Mouse (Mus musculus) spleen, postnatal 10 days (tissue): Measurements from ENCODE around the gene Cacnb4.

Experiments used
- DNase-seq, 2 experiments: peaks; one replicate each; pipeline ENCODE4 v3.0.0; 2021 to 2022; ENCODE audit warnings: low spot score in 2 of 2

Cacnb4 gene

GRCm38 (mm10) chr2:52567421-52567820 lies 109.2 kb downstream of the Cacnb4 start:
- DNase-seq: no peak

- no peak for DNase-seq
Observed at GRCm38 (mm10) chr2:52563277-52563676, 113.4 kb downstream of the Cacnb4 start.

GRCm38 (mm10) chr2:52562356-52562755 lies 114.3 kb downstream of the Cacnb4 start:
- DNase-seq: no peak

GRCm38 (mm10) chr2:52561137-52561536 lies 115.5 kb downstream of the Cacnb4 start:
- no peak for DNase-seq

GRCm38 (mm10) chr2:52560266-52560665 lies 116.4 kb downstream of the Cacnb4 start:
- DNase-seq: no peak

DNA sequence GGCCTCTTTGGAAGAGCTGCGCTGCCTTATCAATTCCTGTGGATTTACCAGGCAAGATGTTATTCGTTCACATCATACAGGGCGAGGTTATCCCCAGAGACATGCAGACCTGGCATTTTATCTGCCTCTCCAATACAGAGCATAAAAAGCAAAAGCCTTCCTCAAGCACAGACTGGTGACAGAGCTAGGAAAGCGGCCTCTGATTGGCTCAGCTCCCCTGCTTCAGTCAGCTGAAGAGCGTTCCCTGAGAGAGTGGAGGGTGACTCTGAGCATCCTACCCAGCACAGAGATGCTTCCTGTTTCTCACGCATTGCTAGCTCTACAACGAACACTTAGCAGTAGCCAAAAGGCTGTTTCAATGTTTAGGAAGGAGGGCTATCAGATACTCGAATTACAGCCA lies 118.2 kb downstream of the Cacnb4 start:
- DNase-seq: no peak

GRCm38 (mm10) chr2:52557503-52558275 lies 118.9 kb downstream of the Cacnb4 start:
- DNase-seq: no peak

- DNase-seq: no peak
Observed at GRCm38 (mm10) chr2:52556961-52557326, 119.7 kb downstream of the Cacnb4 start.

DNA sequence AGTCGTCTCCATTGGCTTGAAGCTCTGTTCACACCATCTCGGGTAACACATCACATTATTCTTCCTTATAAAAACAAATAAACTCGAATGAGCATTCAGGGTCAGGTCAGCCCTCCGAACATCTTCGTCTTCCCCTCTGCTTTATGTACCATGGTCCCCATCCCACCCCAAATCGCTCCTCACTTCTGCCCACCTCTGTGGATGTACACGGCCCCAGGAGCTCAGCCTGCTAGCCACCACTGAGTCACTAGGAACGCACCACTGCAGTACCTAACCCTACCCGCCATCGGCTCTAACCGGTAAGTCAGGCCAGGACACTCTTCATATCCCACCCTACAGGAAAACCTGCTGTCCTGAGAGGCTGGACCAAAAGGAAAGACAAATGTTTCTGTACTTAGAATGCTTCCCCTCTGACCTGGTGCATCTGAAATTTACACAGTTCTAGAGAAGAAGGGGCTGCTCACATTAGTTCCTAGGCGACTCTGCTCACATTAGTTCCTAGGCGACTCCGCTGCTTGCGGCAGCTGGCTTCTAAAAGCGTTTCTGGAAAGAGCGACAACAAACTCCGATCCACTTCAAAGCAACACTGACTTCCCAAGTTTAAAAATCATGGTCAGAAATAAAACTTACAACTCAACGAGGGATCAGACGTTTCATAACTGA lies 120.2 kb downstream of the Cacnb4 start:
- no peak for DNase-seq

GRCm38 (mm10) chr2:52548401-52548800 lies 128.2 kb downstream of the Cacnb4 start:
- DNase-seq: no peak

DNA sequence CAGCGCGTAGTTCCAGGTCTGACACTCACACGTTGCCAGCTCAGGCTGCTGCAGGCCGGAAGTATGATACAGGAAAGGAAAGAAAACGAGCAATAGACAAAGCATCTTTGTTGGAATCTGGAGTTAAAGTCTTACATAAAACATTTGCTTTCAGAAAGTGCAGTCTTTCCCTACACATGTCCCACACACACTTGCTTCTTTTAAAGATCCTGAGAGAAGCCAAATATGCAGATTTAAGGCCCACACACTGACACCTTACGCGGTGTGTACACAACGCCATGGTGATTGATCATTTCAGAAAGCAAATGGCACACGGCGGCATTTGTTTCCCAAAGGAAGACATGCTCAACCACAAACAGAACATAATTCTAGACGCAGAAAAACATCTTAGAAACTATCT lies 129.3 kb downstream of the Cacnb4 start:
- no peak for DNase-seq

GRCm38 (mm10) chr2:52544527-52544926 lies 132.1 kb downstream of the Cacnb4 start:
- DNase-seq: no peak

DNA sequence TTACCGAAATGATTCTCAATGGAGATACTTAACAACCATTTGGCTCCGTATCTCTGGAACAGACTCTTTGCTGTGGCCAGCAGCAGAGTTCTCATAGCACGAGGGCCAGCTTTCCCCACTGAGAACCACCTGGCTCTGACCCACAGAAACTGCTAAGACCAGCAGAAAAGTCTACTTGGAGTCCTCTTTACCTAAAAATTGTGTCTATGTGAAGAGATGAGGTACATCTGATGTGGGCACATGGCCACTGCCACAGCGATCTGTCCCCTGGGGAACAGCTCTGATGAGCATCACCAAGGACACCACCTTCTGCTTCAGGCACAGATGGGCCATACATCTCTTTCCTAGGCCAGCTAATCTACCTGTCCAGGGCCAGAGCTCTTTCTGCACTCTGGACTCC lies 135.6 kb downstream of the Cacnb4 start:
- DNase-seq: no peak

DNA sequence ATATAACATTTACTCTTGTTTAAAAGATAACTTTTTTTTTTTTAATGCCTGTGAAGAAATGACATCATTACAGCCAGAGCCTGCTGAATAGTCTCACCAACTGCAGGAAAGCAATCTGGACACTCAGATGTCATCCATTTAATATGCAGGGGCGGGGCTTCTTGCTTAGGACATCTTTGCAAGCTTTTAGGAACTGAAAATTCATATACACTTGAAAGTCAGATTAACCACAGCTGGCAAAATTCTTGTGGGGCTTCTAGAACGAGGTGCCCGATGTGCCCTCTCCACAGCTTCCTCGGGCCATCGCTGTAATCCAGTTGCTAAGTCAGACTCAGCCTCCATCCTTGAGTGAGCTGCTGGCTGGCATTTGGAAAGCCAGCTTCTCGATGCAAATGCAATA lies 137.3 kb downstream of the Cacnb4 start:
- no peak for DNase-seq

DNA sequence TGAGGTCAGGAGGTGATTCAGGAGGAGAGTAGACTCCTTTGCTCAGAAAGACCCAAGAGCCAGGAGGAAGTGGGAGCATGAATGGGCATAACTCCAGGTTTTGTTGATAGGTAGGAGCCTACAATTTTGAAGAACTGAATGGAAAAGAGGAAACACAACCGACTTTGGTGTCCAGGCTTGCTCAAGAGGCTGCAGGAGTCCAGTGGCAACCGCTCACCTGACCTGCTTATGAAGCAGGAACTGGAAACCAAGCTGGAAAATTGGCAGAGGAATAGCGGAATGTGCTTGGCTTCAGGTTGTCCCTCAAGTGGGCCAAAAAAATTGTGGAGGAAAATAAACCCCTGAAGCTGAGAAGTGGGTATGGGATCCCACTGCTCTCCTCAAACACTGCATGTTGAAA lies 139.0 kb downstream of the Cacnb4 start:
- DNase-seq: no peak

DNA sequence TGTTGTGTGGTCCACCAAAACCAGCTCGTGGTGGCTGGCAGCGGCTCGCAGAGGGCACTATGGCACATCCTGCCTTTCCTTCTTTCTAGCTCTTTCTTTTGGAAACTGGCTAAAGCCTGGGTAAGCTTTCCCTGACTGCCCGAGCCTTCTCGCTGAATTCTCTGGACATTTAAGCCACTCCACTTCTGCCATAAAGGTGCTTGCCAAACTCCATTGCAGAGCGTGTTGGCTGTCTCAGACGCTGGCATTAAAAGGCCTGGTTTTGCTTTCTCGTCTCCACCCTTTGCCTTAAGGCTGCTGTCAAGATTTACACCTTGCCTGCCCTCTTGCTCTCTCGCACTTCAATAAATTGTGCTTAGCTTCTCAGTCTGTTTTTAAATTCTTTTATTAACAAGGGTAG lies 139.5 kb downstream of the Cacnb4 start:
- DNase-seq: no peak

DNA sequence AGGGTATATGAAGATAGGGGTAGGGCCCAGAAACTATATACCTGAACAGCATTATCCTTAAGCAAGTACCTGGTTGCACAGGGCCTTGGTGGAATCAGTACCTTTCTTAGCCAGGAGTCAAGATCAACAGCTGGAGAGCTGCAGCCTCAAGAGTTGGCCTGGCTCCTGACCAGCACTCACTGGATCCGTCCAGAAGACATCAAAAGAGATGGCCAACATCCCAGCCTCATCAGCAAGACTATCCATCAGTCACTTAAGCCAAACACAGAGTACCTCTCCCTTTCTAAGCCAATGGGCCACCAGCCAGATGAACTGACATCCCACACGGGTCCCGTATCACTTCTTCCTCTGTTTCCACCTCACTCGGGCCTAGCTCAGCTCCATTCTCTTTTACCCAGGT lies 140.1 kb downstream of the Cacnb4 start:
- DNase-seq: no peak

GRCm38 (mm10) chr2:52533696-52534095 lies 142.9 kb downstream of the Cacnb4 start:
- no peak for DNase-seq

DNA sequence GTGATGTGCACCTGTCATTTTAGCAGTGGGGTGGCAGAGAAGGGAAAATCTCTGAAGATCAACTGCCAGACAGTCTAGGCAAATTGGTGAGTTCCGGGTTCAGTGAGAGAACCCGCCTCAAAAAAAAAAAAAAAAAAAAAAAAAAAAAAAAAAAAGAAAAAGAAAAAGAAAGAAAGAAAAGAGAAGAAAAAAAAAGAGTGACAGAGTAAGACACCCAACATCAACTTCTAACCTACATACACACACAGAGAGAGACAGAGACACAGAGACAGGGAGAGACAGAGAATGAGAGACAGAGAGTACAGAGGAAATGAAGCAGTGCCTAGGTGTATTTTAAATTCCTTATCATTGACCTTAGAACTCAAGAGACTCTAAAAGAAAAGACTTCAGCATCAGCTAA lies 146.1 kb downstream of the Cacnb4 start:
- no peak for DNase-seq

GRCm38 (mm10) chr2:52529245-52529644 lies 147.4 kb downstream of the Cacnb4 start:
- no peak for DNase-seq

DNA sequence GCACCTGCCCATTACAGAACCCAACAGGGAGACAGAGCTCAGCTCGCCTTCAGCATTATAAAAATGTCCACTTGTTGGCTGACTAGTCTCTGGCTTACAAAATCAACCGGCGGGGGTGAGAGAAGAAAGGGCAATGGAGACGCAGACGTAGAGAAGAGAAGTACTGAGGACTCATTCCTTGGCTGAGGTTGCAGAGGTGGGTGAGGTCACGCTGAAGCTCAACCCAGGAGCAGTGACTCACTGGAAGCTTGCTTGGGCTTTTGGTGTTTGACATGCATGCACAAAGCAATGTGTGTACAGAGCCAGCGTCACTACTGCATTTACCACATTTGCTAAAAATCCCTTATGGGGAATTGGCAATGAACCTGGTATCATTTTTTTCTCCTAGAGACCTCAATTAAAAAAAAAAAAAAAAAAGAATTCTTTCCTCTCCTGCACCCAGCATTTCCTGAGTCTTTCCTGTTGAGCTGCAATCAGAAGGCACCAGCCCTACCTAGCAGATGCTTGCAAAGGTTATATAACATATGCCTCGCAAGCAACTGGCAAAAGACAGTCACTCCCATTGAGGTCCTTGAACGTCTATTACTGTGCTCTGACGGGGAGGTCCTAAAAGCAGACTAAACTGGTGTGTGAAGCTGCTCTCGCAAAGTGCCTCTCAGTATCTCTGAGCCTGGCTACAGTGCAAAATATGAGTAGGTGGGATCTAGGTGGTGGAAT lies 150.6 kb downstream of the Cacnb4 start:
- DNase-seq: no peak

DNA sequence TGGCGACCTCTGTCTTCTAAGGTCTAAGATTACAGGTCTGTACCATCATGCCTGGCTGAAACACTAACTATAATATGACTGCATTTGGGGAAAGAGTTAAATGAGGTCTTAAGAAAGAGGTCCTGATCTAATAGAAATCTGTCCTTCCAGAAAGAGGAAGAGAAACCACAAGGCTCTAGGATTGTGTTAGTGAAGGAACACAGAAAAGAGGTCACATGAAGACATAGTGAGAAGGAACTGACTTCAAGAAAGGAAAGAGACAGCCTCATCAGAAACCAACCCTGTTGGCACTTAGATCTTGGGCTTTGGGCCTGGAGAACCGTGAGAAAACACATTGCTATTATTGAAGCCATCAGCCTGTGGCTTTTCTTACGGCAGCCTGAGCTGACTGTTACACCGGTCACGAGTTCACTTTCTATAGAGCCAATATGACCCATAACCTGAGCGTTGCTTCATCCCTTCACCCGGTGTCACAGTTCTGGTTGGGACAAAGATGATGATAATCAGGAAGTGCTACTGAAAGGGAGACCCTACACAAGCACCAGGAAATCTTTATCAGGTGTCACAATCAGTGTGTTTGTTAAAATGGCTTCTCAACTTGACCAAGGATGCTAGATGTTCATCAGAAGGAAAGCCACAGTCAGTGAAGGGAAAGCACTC lies 153.4 kb downstream of the Cacnb4 start:
- DNase-seq: no peak
